Mouse (Mus musculus) left cerebral cortex, adult 8-10 months (tissue): ENCODE data around the gene I830077J02Rik. TPM values are rescaled to one million over a fixed set of nuclear protein-coding genes. Genes with fewer than 3 reads are reported as not detected.

Experiments
- DNase-seq, 2 experiments: peaks; one replicate each; pipeline ENCODE4 v3.0.0; 2022; ENCODE audit warnings: low spot score in 2 of 2
- total RNA-seq, 4 experiments: library from RNA; stranded (reverse); gene quantifications; 2 replicates each; pipeline ENCODE4 v1.2.4; 2022

Gene I830077J02Rik
- total RNA-seq, 4 experiments from 2014 or later = 1.1 to 2.7 (median 1.4) TPM

DNA sequence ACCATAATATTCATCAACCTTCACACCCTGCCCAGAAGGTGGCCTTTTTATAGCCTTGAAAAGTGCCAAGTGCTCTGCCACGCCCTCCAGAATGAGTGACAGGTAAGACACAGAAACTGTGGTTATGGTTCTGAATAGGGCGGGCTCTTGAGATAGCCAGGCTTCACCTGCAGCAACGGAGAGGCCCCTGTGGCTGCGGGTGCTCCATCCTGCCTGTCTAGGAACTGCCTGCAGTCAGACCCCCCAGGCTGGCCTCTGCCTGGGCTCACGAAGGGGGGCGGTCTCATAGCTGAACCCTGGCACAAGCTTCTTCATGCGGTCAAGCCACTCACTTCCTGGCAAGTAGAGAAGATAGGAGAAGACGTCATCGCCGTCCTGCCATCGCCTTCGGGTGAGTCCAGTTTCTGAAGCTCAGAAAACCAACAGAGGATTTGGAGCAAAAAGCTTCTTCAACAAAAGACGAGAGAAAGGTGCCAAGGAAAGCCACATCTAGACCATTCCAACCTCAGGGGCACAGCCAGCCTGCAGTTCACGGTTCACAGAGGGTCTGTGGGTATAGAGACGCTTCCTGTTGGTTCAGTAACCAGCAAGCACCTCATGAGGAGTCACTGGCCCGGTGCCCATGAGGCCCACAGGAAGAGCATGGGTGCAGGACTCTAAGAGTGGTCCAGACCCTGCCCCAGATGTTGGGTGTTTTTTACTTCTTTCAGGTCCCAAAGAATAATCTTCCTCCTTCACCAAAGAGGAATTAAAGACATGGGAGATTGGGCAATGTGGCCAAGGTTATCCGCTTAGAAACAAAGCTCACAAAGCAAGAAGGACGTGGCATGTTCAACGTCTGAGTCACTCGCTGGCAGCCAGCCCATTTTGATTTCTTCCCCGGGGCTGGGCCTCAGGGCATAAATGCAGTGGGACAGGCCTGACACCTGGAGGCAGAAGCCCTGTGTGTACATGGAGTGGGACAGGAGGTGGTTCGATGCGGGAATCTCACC is 37.6 kb downstream of the I830077J02Rik start:
- DNase-seq = peak; percentile 46 to 50

- peak in 1 of 2 experiments; percentile 57 for DNase-seq
Observed at GRCm38 (mm10) chr3:105893941-105894391, 38.5 kb downstream of the I830077J02Rik start.

DNA sequence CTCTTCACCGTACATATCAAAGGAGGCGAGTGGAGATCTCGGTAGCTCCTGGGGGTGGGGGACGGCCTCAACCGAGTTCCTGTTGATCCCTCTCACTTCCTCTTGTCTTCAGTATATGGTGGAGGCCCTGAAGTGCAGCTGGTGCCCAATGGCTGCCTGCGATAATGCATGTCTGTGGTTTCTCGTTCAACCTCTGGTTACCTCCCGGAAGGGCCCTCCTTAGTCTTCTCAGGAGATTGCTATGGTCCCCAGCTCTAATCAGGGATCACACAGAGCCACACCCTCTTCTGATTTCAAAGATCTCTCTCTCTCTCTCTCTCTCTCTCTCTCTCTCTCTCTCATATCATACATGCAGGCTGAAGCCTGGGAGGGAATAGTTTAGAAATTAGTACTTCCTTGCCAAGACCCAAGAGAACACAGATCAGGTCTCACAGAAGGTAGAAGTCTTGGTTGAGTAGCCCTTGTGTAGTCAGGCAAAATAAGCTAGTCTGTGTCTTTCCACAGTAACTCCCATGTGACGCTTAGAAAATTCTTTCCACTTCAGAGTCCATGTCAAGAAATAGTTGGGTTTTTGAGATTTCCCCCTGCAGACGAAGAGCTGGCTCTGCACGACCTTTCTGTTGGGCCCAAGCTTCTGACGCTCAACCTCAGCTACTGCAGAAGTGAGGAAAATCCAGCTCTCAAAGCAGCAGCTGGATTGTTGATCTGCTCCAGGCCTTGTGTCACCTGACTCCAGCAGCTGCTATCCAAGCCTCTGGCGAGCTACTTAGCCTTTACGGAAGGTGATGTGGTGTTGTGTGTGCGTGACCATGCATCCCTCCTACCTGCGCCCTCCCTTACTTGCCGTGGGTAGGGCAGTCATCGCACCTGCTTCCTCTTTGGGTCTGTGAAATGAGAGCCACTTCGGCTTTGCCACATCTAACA is 39.6 kb downstream of the I830077J02Rik start:
- no peak for DNase-seq

DNA sequence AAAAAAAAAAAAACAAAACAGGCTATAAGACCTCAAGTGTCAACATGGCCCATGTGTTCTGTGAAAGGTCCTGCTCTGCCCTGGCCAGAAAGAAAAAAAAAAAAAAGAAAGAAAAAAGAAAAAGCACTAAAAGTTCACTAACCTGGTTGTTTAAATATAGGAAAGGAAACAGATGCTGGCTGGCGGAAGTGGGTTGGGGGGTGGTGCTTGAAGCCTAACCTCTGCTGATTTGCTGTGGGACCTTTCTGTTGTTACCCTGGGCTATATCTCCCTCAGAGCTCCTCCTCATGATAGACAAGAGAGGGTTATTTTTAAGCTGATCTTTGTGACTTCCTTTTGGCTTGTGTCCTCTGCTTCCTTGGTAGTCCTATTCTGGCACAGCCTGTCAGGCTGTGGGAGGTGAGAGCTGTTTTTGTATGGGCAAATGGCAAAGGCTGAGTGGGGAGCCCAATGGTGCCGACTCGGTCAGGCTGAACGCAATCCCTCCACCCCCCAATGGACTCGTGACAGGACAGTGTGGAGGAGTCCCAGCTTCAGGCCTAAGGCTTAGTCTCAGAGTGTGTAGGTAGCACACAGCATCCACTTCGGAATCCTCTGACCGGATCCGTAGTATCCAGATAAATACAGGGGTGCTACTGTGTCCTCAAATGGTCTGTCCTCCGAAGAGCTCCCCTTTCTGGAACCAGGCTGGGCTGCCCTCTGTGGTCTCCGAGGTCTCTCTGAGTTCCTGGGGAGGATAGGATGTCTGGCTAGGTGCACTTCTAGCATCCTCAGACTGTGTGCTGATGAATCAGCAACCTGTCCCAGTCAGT is 40.5 kb downstream of the I830077J02Rik start:
- DNase-seq = no peak

- DNase-seq = no peak
Observed at GRCm38 (mm10) chr3:105891141-105891540, 41.3 kb downstream of the I830077J02Rik start.

- DNase-seq = no peak
Observed at GRCm38 (mm10) chr3:105890220-105890619, 42.2 kb downstream of the I830077J02Rik start.

- DNase-seq = no peak
Observed at GRCm38 (mm10) chr3:105888961-105889360, 43.5 kb downstream of the I830077J02Rik start.

DNA sequence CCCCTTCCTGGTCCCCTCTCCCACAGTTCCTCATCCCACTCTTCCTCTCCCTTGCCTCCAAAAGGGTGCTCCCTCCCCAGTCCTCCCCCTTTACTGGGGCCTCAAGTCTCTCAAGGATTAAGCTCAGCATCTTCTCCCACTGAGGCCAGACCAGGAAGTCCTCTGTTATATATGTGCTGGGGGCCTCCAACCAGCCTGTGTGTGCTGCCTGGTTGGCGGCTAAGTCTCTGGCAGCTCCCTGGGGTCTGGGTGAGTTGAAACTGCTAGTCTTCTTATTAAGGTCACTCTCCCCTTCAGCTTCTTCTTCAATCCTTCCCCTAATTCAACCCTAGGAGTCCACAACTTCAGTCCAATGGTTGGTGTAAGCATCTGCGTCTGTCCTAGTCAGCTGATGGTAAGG is 49.4 kb downstream of the I830077J02Rik start:
- DNase-seq = no peak

DNA sequence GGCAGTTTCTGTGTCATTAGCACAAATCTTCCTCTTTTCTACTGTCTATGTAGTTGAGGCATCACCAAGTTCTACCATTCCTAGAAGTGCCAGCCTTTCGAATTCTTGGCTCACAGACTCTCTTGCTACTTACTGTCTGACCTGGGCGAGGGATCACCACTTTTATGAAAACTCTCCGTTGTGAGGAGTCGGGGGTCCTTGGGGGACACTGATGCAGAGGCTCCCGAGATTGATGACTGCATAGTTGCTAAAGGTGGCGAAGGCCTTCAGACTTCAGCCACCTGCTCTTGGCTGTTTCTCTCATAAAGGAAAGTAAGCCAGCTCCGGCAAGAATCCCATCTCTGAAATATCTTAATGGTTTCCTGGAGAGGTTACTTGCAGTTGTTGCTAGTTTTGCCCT is 50.4 kb downstream of the I830077J02Rik start:
- no peak for DNase-seq

DNA sequence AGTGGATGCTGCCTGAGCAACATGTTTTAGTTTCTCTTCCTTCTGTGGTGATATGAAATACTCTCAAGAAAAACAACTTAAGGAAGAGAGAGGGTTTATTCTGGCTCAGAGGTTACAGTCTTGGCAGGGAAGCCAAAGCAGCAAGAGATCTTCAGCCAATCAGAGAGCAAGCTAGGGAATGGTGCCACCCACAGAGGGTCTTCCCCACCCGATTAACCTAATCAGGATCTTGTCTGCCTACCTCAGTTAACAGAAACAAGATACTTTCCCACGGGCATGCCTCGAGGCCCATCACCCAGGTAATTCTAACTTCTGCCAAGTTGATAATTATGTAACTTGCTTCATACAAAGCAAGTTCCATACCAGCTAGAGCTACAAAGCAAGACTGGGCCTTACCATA is 52.0 kb downstream of the I830077J02Rik start:
- no peak for DNase-seq

- DNase-seq = no peak
Observed at GRCm38 (mm10) chr3:105878751-105879150, 53.7 kb downstream of the I830077J02Rik start.

DNA sequence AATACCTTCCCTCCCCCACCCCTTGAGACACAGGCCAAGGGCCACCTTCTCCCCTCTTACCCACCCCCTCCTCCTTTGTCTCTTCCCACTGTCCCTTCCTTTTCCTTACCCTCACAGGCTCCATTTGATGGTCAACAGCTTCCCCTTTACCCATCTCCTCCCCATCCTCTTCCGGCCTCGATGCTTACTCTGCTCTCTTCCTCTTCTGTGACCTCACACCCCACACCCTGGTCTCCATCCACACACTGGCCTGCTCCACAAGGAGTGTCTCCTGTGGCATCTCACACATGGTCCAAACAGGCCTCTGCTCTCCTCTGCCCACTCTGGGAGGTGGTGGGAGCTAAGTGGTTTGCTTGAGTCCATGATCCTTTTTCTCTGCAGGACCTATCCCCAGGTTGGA is 54.5 kb downstream of the I830077J02Rik start:
- DNase-seq = no peak

DNA sequence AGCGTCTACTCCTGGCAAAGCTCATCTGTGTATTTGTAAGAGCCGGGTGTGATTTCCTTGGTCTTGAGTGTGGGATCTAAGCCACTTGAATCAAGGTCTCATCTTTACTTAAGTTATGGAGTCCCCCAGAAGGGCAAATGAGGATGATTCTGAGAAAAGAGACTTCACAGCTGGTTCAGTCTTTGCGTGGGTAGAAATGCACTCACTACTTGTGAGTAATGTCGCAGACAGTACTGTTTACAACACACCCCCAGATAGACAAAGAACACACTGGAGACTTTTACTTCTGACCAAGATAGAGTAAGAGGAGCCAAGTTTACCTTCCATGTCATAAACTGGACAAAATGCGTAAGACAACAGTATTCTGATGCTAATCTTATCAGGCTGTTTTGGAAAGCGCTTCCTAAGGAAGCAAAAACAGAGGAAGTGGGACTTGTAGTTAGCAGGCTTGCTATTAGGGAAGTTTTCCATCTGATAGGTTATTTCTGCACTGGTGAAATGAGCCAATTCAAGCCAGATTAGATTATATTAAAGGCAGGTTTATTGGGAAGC is 55.1 kb downstream of the I830077J02Rik start:
- DNase-seq = no peak

DNA sequence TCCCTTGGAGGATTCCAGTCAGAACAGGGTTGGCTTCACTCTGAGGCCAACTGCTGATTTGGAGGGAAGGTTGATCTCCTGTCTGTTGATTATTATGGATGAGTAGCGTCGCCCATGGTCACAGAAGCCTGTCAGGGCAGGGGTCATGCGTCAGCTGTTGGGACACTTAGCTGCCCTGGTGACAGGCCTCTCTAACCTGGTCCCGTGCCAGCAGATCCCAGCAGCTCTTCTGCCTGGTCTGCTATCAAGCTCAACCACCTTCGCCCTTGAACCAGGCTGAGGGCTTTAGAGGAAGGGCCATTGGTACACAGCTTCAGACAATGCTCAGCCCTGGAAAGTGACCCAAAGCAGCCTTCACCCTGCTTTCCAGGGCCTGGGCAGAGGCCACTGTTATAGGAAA is 56.4 kb downstream of the I830077J02Rik start:
- DNase-seq = no peak

Other genes with a start within 250 kb of the I830077J02Rik start
- gene Ddx20, start 245.1 kb downstream of the I830077J02Rik start, total RNA-seq = 10 to 100 TPM; 12.9 to 14.6 (median 13.5) TPM
- gene Inka2, start 228.1 kb downstream of the I830077J02Rik start, total RNA-seq = 10 to 100 TPM; 88.1 to 95.4 (median 93.2) TPM
- gene Rap1a, start 131.3 kb downstream of the I830077J02Rik start, total RNA-seq = 10 to 100 TPM; 68.6 to 76.2 (median 74.4) TPM
- 1 to 10 TPM; 1.3 to 2.5 (median 1.6) TPM for gene Adora3, start 61.8 kb downstream of the I830077J02Rik start, total RNA-seq
- not detected for gene Tmigd3, start 61.8 kb downstream of the I830077J02Rik start, total RNA-seq
- 10 to 100 TPM; 45.0 to 54.3 (median 52.6) TPM for gene Wdr77, start 26.7 kb upstream of the I830077J02Rik start, total RNA-seq
- 100 to 1,000 TPM; 248 to 269 (median 257) TPM for gene Atp5f1, start 27.4 kb upstream of the I830077J02Rik start, total RNA-seq
- 1 to 10 TPM; 1.7 to 3.3 (median 2.1) TPM for gene Ovgp1, start 41.0 kb upstream of the I830077J02Rik start, total RNA-seq
- 1 to 10 TPM in 1 of 4 experiments, under 1 TPM in 3; 0.42 to 1.0 (median 0.47) TPM for gene Pifo, start 82.0 kb upstream of the I830077J02Rik start, total RNA-seq
- not detected for gene Chil5, start 100.2 kb upstream of the I830077J02Rik start, total RNA-seq
- gene Chia1, start 180.6 kb upstream of the I830077J02Rik start, total RNA-seq = 1 to 10 TPM; 1.0 to 2.3 (median 2.0) TPM
- gene Chil3, start 234.9 kb upstream of the I830077J02Rik start, total RNA-seq = not detected